Mouse (Mus musculus): ENCODE measurements around the gene Tnfrsf26. TPM values are rescaled to one million over a fixed set of nuclear protein-coding genes. Genes with fewer than 3 reads are reported as not detected.
"Not testable (repeated sequence)": the region's sequence is repeated elsewhere in the genome, so short reads cannot be mapped to it uniquely, and the experiment has no call there.

The Tnfrsf26 gene
- polyA plus RNA-seq (2012; rRNA removed) = 6.4 and 7.4 TPM in 2 replicates

DNA sequence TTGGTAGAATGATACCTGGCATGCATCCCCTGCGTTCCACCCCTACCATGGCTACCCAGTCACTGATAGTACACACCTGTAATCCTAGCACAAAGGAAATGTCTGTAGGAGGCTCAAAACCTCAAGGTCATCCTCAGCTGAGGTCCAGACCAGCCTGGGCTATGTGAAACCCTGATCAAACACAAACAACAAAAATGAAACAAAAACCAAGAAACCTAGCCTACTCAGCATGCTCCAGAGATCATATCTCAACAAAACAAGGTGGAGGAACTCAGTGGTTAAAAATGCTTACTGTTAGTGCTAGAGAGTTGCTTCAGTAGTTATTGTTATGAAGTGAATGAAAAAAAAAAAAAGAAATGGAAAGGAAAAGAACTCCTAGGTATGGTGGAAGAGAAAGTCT is at the start of gene Tnfrsf26:
Tnfrsf26 (minus strand) TSS at position 183 of the 400 bp plus-strand sequence.
- Histone ChIP-seq H3K36me3 (ENCODE audit: control insufficient read depth, insufficient read depth, low read length) (no peaks in the 10 kb centered on the region), H3K4me3 (ENCODE audit: control insufficient read depth, insufficient read depth, low read length) (peak within 1 kb of the TSS; percentile 46), H3K4me1 (replicated peaks; ENCODE audit: control insufficient read depth, insufficient read depth, low read length) (peaks cover 24% of the 10 kb centered on the region), H3K27me3 (ENCODE audit: control insufficient read depth, insufficient read depth, low read length) (no peaks in the 10 kb centered on the region), H3K27ac (ENCODE audit: control insufficient read depth, insufficient read depth, low read length) (peak within 1 kb of the TSS; percentile 98)
- peak; percentile 21 for DNase-seq
- WGBS = 32% methylated on average over 1 of the region's 1 CpGs
- TF ChIP-seq POLR2A (IDR thresholded peaks at IDR 0.05; ENCODE audit: control insufficient read depth, extremely low read depth, insufficient read depth, low read length, poor library complexity) (no peak), CTCF (IDR thresholded peaks at IDR 0.05; ENCODE audit: borderline replicate concordance, control insufficient read depth, extremely low read depth, insufficient read depth, low read length, poor library complexity) (no peak)

DNA sequence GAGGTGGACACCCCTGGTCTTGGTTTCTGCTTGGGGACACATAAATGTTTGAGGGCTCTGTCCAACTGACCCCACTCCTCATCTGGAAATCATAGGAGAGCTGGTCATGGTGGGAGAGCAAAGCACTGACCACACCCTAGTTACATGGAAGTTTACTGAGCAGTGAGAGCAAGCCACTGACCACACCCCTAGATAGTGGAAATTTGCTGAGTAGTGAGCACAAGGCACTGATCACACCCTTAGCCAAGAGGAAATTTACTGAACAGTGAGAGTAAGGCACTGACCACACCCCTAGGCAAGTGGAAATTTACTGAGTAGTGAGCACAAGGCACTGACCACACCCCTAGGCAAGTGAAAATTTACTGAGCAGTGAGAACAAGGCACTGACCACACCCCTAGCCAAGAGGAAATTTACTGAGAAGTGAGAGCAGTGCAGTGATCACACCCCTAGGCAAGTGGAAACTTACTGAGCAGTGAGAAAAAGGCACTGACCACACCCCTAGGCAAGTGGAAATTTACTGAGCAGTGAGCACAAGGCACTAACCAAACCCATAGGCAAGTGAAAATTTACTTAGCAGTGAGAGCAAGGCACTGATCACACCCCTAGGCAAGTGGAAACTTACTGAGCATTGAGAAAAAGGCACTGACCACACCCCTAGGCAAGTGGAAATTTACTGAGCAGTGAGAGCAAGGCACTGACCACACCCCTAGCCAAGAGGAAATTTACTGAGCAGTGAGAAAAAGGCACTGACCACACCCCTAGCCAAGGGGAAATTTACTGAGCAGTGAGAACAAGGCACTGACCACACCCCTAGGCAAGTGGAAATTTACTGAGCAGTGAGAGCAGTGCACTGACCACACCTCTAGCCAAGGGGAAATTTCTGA is 38.1 kb upstream of the Tnfrsf26 start:
- no peak overlapping the region for H3K27ac ChIP-seq (ENCODE audit: control insufficient read depth, insufficient read depth, low read length)
- no peak for DNase-seq
- H3K27me3 ChIP-seq (ENCODE audit: control insufficient read depth, insufficient read depth, low read length) = no peaks in the 10 kb centered on the region
- no peaks in the 10 kb centered on the region for H3K4me1 ChIP-seq (replicated peaks; ENCODE audit: control insufficient read depth, insufficient read depth, low read length)
- TF ChIP-seq POLR2A (IDR thresholded peaks at IDR 0.05; ENCODE audit: control insufficient read depth, extremely low read depth, insufficient read depth, low read length, poor library complexity) (no peak), CTCF (IDR thresholded peaks at IDR 0.05; ENCODE audit: borderline replicate concordance, control insufficient read depth, extremely low read depth, insufficient read depth, low read length, poor library complexity) (no peak)
- no peaks in the 10 kb centered on the region for H3K36me3 ChIP-seq (ENCODE audit: control insufficient read depth, insufficient read depth, low read length)
- H3K4me3 ChIP-seq (ENCODE audit: control insufficient read depth, insufficient read depth, low read length) = no peak overlapping the region

DNA sequence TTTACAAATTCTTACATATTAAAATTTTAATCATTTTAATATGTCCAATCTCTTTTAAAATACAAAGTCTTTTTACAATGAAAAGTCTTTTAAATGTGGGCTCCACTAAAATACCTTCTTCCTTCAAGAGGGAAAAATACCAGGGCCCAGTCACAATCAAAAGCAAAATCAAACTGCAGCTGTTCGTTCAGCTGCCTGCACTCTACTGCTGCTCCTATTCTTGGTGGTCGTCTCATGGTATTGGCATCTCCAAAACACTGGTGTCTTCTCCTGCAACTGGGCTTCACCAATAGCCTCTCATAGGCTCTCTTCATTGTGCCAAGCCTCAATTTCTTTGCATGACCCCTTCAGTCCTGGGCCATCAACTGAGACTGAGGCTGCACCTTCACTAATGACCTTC is 34.9 kb upstream of the Tnfrsf26 start:
- Histone ChIP-seq H3K36me3 (ENCODE audit: control insufficient read depth, insufficient read depth, low read length) (no peaks in the 10 kb centered on the region), H3K4me3 (ENCODE audit: control insufficient read depth, insufficient read depth, low read length) (no peak overlapping the region), H3K27me3 (ENCODE audit: control insufficient read depth, insufficient read depth, low read length) (no peaks in the 10 kb centered on the region), H3K27ac (ENCODE audit: control insufficient read depth, insufficient read depth, low read length) (no peak overlapping the region), H3K4me1 (replicated peaks; ENCODE audit: control insufficient read depth, insufficient read depth, low read length) (no peaks in the 10 kb centered on the region)
- no peak for DNase-seq
- TF ChIP-seq CTCF (IDR thresholded peaks at IDR 0.05; ENCODE audit: borderline replicate concordance, control insufficient read depth, extremely low read depth, insufficient read depth, low read length, poor library complexity) (no peak), POLR2A (IDR thresholded peaks at IDR 0.05; ENCODE audit: control insufficient read depth, extremely low read depth, insufficient read depth, low read length, poor library complexity) (no peak)
- WGBS = 99% methylated on average over 2 of the region's 2 CpGs

DNA sequence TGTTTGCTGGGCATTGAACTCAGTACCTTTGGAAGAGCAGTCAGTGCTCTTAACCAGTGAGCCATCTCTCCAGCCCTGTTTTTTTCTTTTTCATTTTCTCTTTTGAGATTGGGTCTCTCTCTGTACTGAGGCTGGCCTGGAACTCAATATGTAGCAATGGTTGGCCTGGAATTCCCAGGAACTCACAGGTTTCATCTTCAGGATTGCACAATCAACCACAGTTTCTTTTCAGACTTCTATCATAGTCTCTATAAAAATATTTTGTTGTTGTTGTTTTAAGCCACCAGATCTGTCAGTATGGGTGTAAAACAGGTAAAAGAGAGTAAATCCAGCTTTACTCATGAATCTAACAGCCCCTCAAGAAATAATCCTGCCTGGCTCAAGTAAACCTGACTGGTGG is 32.3 kb upstream of the Tnfrsf26 start:
- H3K36me3 ChIP-seq (ENCODE audit: control insufficient read depth, insufficient read depth, low read length) = no peaks in the 10 kb centered on the region

DNA sequence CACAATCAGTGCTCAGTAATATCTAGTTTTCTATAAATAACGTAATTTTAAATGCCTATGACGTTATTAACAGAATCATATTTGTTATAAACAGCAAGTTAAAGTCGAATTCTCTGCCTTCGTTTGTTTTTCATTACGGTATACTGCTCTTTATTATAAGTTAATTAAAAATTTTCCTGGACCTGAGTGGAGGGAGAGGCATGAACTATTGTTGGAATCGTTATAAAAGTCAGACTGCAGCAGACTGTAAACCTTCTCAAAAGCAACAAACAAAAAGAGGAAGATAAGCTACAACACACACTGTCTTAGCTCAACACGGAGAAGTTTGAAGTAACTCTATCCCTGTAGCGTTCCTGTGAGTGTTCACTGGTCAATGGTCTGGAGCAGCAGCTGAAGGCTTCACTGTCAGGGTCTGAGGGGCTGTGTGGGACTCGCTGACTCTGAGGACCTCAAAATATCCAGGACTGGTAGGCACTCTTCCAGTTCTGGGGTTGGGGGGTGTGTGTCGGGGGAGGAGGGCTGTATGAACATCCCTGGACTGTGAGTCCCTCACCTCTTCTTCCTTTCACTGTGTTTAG is 21.3 kb upstream of the Tnfrsf26 start:
- not testable (repeated sequence) for H3K4me3 ChIP-seq (ENCODE audit: control insufficient read depth, insufficient read depth, low read length); H3K27ac ChIP-seq (ENCODE audit: control insufficient read depth, insufficient read depth, low read length); H3K36me3 ChIP-seq (ENCODE audit: control insufficient read depth, insufficient read depth, low read length); DNase-seq; H3K27me3 ChIP-seq (ENCODE audit: control insufficient read depth, insufficient read depth, low read length); H3K4me1 ChIP-seq (replicated peaks; ENCODE audit: control insufficient read depth, insufficient read depth, low read length)
- WGBS = 55% methylated on average over 10 of the region's 10 CpGs

More for the DNA sequence above, 32.3 kb upstream of the Tnfrsf26 start:
- H3K27me3 ChIP-seq (ENCODE audit: control insufficient read depth, insufficient read depth, low read length) = no peaks in the 10 kb centered on the region
- TF ChIP-seq CTCF (IDR thresholded peaks at IDR 0.05; ENCODE audit: borderline replicate concordance, control insufficient read depth, extremely low read depth, insufficient read depth, low read length, poor library complexity) (no peak), POLR2A (IDR thresholded peaks at IDR 0.05; ENCODE audit: control insufficient read depth, extremely low read depth, insufficient read depth, low read length, poor library complexity) (no peak)
- no peak overlapping the region for H3K27ac ChIP-seq (ENCODE audit: control insufficient read depth, insufficient read depth, low read length)
- H3K4me3 ChIP-seq (ENCODE audit: control insufficient read depth, insufficient read depth, low read length) = no peak overlapping the region
- H3K4me1 ChIP-seq (replicated peaks; ENCODE audit: control insufficient read depth, insufficient read depth, low read length) = no peaks in the 10 kb centered on the region
- no peak for DNase-seq

DNA sequence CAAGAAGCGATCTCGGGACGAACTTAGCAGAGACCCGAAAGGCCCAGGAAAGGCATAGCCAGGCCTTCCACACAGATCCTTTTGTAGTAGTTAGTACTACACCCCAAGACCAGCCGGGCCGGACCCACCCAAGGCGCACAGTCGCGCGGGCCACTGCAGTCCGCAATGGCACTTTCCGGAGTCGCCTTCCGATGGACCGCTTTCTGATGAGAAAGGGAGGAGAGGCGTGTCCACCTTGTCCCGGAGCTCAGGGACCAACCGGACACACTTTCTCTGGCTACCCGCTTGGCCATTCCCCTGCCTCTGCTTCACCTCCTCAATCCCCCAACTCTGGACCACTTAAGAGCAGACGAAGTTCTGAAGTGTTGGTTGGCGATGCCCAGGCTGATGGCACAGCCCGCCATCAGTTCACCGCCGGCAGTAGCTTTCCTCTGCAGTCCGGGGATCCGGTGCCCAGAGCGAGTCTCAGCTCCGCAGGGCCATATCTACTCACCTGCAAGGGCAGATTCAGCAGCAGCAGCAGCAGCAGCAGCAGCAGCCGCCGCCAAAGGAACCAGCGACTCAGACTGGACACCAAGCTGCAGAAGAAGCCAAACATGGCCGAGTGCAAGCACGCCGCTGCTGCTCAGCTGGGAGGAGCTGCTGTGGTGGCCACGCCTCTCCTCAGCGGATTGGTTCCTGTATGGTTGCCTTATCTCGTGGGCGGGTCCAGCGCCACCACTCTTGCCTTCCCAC is 20.7 kb upstream of the Tnfrsf26 start, which contains the start of gene Tnfrsf22:
Tnfrsf22 (minus strand) TSS at position 628 of the 735 bp plus-strand sequence.
- DNase-seq = peak; percentile 76
- TF ChIP-seq CTCF (IDR thresholded peaks at IDR 0.05; ENCODE audit: borderline replicate concordance, control insufficient read depth, extremely low read depth, insufficient read depth, low read length, poor library complexity) (no peak), POLR2A (IDR thresholded peaks at IDR 0.05; ENCODE audit: control insufficient read depth, extremely low read depth, insufficient read depth, low read length, poor library complexity) (no peak)
- WGBS = 5% methylated on average over 39 of the region's 39 CpGs
- H3K27ac ChIP-seq (ENCODE audit: control insufficient read depth, insufficient read depth, low read length) = no peak within 1 kb of the TSS
- H3K36me3 ChIP-seq (ENCODE audit: control insufficient read depth, insufficient read depth, low read length) = no peaks in the 10 kb centered on the region
- peaks cover 9% of the 10 kb centered on the region; the same call in 1 of the 2 replicates for H3K4me1 ChIP-seq (replicated peaks; ENCODE audit: control insufficient read depth, insufficient read depth, low read length)
- peak within 1 kb of the TSS; percentile 68 for H3K4me3 ChIP-seq (ENCODE audit: control insufficient read depth, insufficient read depth, low read length)
- no peaks in the 10 kb centered on the region for H3K27me3 ChIP-seq (ENCODE audit: control insufficient read depth, insufficient read depth, low read length)

DNA sequence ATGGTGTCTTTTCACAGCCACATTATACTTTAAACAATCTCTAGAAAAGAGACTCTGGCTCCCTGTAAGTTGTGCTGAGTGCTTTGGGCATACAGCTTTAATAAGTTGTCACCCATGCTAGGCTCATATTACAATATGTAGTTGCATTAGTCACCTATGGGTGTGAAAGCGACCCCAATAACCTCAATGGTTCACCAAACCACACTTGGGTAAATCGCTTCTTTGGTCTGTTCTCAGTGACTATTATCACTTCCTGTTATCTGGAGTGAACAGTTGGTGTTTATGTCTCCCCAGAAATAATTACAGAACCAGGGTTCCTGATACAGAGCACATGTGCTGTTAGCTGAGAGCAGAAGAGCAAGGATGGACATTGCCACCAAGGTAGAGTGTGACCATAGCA is 15.4 kb upstream of the Tnfrsf26 start:
- WGBS = 29% methylated on average over 2 of the region's 2 CpGs
- not testable (repeated sequence) for H3K36me3 ChIP-seq (ENCODE audit: control insufficient read depth, insufficient read depth, low read length); H3K27me3 ChIP-seq (ENCODE audit: control insufficient read depth, insufficient read depth, low read length); H3K27ac ChIP-seq (ENCODE audit: control insufficient read depth, insufficient read depth, low read length); H3K4me3 ChIP-seq (ENCODE audit: control insufficient read depth, insufficient read depth, low read length); DNase-seq; H3K4me1 ChIP-seq (replicated peaks; ENCODE audit: control insufficient read depth, insufficient read depth, low read length)

Data from thymus, adult 2 months (tissue).